Mouse (Mus musculus) heart, adult 2 months (tissue): ENCODE results near the gene Large1. TPM values are rescaled to one million over a fixed set of nuclear protein-coding genes. Genes with fewer than 3 reads are reported as not detected.

ENCODE experiments used
- DNase-seq, 2 experiments: peaks; one replicate each; pipeline ENCODE4 v3.0.0; 2021
- H3K27ac ChIP-seq: fragments of 200-600 bp; 2 replicates; pipeline ENCODE4 v1.8.1; 2022
- H3K27me3 ChIP-seq: fragments of 200-500 bp; 2 replicates; pipeline ENCODE4 v1.6.1; 2012; ENCODE audit warnings: mild to moderate bottlenecking, low read length, inconsistent platforms, mixed read lengths; ENCODE audit not compliant: control insufficient read depth, insufficient read depth
- H3K36me3 ChIP-seq: fragments of 200-500 bp; 2 replicates; pipeline ENCODE4 v1.6.1; 2012; ENCODE audit warnings: low read length, inconsistent platforms; ENCODE audit not compliant: control insufficient read depth, insufficient read depth
- H3K4me1 ChIP-seq: fragments of 200-500 bp; 2 replicates; pipeline ENCODE4 v1.6.1; 2011; ENCODE audit warnings: low read length; ENCODE audit not compliant: control insufficient read depth, insufficient read depth
- H3K4me3 ChIP-seq: fragments of 200-600 bp; 2 replicates; pipeline ENCODE4 v1.8.1; 2022
- H3K79me2 ChIP-seq: fragments of 200-500 bp; replicated peaks from 2 replicates; pipeline ENCODE4 v1.6.1; 2012; ENCODE audit warnings: mild to moderate bottlenecking, inconsistent platforms, low read length, moderate library complexity, mixed read lengths; ENCODE audit not compliant: control insufficient read depth, insufficient read depth
- H3K9ac ChIP-seq: fragments of 200-500 bp; 2 replicates; pipeline ENCODE4 v1.6.1; 2012; ENCODE audit warnings: low read depth, mild to moderate bottlenecking, control low read depth, inconsistent platforms, low read length, mixed read lengths
- CTCF ChIP-seq: fragments of 200-600 bp; IDR thresholded peaks from 2 replicates; pipeline ENCODE4 v1.8.1; 2022; ENCODE audit warnings: antibody characterized with exemption, mild to moderate bottlenecking, moderate library complexity
- EP300 ChIP-seq: fragments of 200-500 bp; IDR thresholded peaks from 2 replicates; pipeline ENCODE4 v1.6.1; 2011; ENCODE audit warnings: low read depth, low read length, control low read depth; ENCODE audit not compliant: insufficient read depth
- POLR2A ChIP-seq: fragments of 200-500 bp; IDR thresholded peaks from 2 replicates; pipeline ENCODE4 v1.6.1; 2011; ENCODE audit warnings: mild to moderate bottlenecking, low read depth, low read length, control low read depth; ENCODE audit not compliant: insufficient read depth
- WGBS: fragments of 180-500 bp; shearing (Covaris S2); methylation state at CpG from one replicate; pipeline ENCODE4 v1.1.7; 2018; 5-methylcytosine and 5-hydroxymethylcytosine counted together
- intact Hi-C: fragments of 180-260 bp; cut with DNase I; formaldehyde crosslinking; loops from one replicate; pipeline ENCODE4 v1.15.1; 2025
- polyA plus RNA-seq: library from polyadenylated mRNA; depleted of rRNA; stranded (reverse); fragments of >200 nt; gene quantifications from 2 replicates; pipeline ENCODE4 v1.2.3, GENCODE M21; 2012
- total RNA-seq, 2 experiments: library from RNA; stranded (reverse); gene quantifications; 2 replicates each; pipeline ENCODE4 v1.2.3; 2021

The Large1 gene
- total and polyA plus RNA-seq, 3 experiments: 20.7 to 42.0 (median 36.0) TPM

GRCm38 (mm10) chr8:73353794-73354179, 447 bp upstream of the Large1 start:
- H3K4me1 ChIP-seq: peaks cover 6% of the 10 kb centered on the region
- intact Hi-C loops: loop anchor here (2.0 to 5.0 kb wide), 2 partner anchors 41 to 121 kb away; no protein-coding TSS in a partner anchor
- no peaks in the 10 kb centered on the region for H3K27me3 ChIP-seq
- WGBS: under 1% methylated on average over 16 of the region's 16 CpGs
- no peak for DNase-seq
- TF ChIP-seq EP300 (no peak), POLR2A (no peak), CTCF (no peak)
- peaks cover 8% of the 10 kb centered on the region for H3K36me3 ChIP-seq
- peaks cover 1% of the 10 kb centered on the region; the same call in 1 of the 2 replicates for H3K79me2 ChIP-seq
- H3K9ac ChIP-seq: peak overlapping the region; percentile 64
- H3K4me3 ChIP-seq: peak overlapping the region; percentile 99
- peak overlapping the region; percentile 83 for H3K27ac ChIP-seq

- peaks cover 6% of the 10 kb centered on the region for H3K4me1 ChIP-seq
- DNase-seq: peak; percentile 61 to 71
- intact Hi-C loops: loop anchor here (5.0 kb wide), 1 partner anchor 40 kb away; no protein-coding TSS in a partner anchor
- peak overlapping the region; percentile 94 for H3K9ac ChIP-seq
- WGBS: 1% methylated on average over 55 of the region's 56 CpGs
- H3K27me3 ChIP-seq: no peaks in the 10 kb centered on the region
- H3K79me2 ChIP-seq: peaks cover 1% of the 10 kb centered on the region; the same call in 1 of the 2 replicates
- TF ChIP-seq CTCF (no peak), EP300 (no peak), POLR2A (no peak)
- H3K27ac ChIP-seq: peak overlapping the region; percentile 91
- H3K4me3 ChIP-seq: peak overlapping the region; percentile 99
- peaks cover 8% of the 10 kb centered on the region for H3K36me3 ChIP-seq
Measured at GRCm38 (mm10) chr8:73352301-73353107, 836 bp downstream of the Large1 start.

GRCm38 (mm10) chr8:73350366-73350765, 3.0 kb downstream of the Large1 start:
- H3K4me1 ChIP-seq: peaks cover 6% of the 10 kb centered on the region
- no peak for DNase-seq
- H3K9ac ChIP-seq: no peak overlapping the region
- no peak overlapping the region for H3K4me3 ChIP-seq
- peaks cover 1% of the 10 kb centered on the region; the same call in 1 of the 2 replicates for H3K79me2 ChIP-seq
- no peak overlapping the region for H3K27ac ChIP-seq
- WGBS: 24% methylated on average over 2 of the region's 2 CpGs
- intact Hi-C loops: loop anchor here (5.0 kb wide), 1 partner anchor 38 kb away; no protein-coding TSS in a partner anchor
- H3K27me3 ChIP-seq: no peaks in the 10 kb centered on the region
- peaks cover 10% of the 10 kb centered on the region for H3K36me3 ChIP-seq
- peak; percentile 80 for TF ChIP-seq CTCF
- TF ChIP-seq EP300: no peak
- no peak for TF ChIP-seq POLR2A

- H3K4me1 ChIP-seq: peaks cover 4% of the 10 kb centered on the region
- intact Hi-C loops: loop anchor here (5.0 kb wide), 1 partner anchor 61 kb away; no protein-coding TSS in a partner anchor
- TF ChIP-seq POLR2A: no peak
- 0 out of 2 replicates have a peak, but pooled peaks have one; percentile 32 for TF ChIP-seq EP300
- no peak for TF ChIP-seq CTCF
- 27% methylated on average over 3 of the region's 3 CpGs for WGBS
- H3K4me3 ChIP-seq: no peak overlapping the region
- peak; percentile 50 to 64 for DNase-seq
- H3K79me2 ChIP-seq: no peaks in the 10 kb centered on the region
- no peaks in the 10 kb centered on the region for H3K27me3 ChIP-seq
- H3K9ac ChIP-seq: no peak overlapping the region
- H3K36me3 ChIP-seq: peaks cover 25% of the 10 kb centered on the region
- H3K27ac ChIP-seq: peak overlapping the region; percentile 88
Measured at GRCm38 (mm10) chr8:73342761-73343395, 10.5 kb downstream of the Large1 start.

- no peaks in the 10 kb centered on the region for H3K27me3 ChIP-seq
- peaks cover 5% of the 10 kb centered on the region; the same call in 1 of the 2 replicates for H3K36me3 ChIP-seq
- TF ChIP-seq POLR2A (no peak), EP300 (no peak), CTCF (no peak)
- H3K4me3 ChIP-seq: no peak overlapping the region
- H3K9ac ChIP-seq: no peak overlapping the region
- H3K27ac ChIP-seq: no peak overlapping the region
- WGBS: 68% methylated on average over 1 of the region's 1 CpGs
- H3K4me1 ChIP-seq: peaks cover 2% of the 10 kb centered on the region; the same call in 1 of the 2 replicates
- no peak for DNase-seq
- intact Hi-C loops: no loop called here
- peaks cover 4% of the 10 kb centered on the region; the same call in 1 of the 2 replicates for H3K79me2 ChIP-seq
Measured at GRCm38 (mm10) chr8:73336845-73337244, 16.5 kb downstream of the Large1 start.

GRCm38 (mm10) chr8:73329131-73329530, 24.2 kb downstream of the Large1 start:
- H3K4me1 ChIP-seq: peaks cover 14% of the 10 kb centered on the region
- H3K9ac ChIP-seq: no peak overlapping the region
- DNase-seq: no peak
- H3K79me2 ChIP-seq: peaks cover 4% of the 10 kb centered on the region; the same call in 1 of the 2 replicates
- intact Hi-C loops: no loop called here
- TF ChIP-seq EP300 (no peak), CTCF (no peak), POLR2A (no peak)
- no peaks in the 10 kb centered on the region; the same call in 1 of the 2 replicates for H3K36me3 ChIP-seq
- no peak overlapping the region for H3K4me3 ChIP-seq
- no peak overlapping the region for H3K27ac ChIP-seq
- H3K27me3 ChIP-seq: no peaks in the 10 kb centered on the region
- 87% methylated on average over 5 of the region's 5 CpGs for WGBS
